Mouse (Mus musculus): Measurements from ENCODE around the gene Ehd3. TPM values are rescaled to one million over a fixed set of nuclear protein-coding genes. Genes with fewer than 3 reads are reported as not detected.
A peak's percentile ranks its signal among the peaks of the same experiment; 100 is the strongest.
"Not testable (repeated sequence)": the region's sequence is repeated elsewhere in the genome, so short reads cannot be mapped to it uniquely, and the experiment has no call there.

Gene Ehd3
- total and polyA plus RNA-seq, 2 experiments = 26.0 to 37.5 TPM

DNA sequence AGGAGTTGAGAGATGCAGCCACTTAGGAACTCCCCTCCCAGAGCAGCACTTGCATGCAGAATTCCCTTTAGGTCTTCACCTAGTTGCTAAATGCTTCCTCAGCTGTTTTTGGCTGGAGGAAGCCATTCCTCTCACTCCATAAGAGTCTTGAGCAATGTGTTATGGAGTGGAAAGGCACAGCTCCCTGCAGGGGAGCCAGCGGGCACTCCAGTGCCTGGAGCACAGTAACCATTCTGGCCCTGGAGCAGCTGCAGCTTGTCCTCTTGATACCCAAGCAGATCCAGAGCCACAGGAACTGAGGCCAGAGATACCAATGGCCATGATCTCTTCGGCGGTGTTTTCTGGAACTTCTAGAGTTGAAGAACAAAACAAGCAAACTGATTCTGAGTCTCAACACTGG lies 32.7 kb downstream of the Ehd3 start:
- Histone ChIP-seq H3K9ac (ENCODE audit: low read depth, low read length) (no peak overlapping the region), H3K4me3 (ENCODE audit: insufficient read depth, low read depth, low read length) (no peak overlapping the region), H3K4me1 (ENCODE audit: control insufficient read depth, insufficient read depth, low read length) (peaks cover 4% of the 10 kb centered on the region; the same call in 1 of the 2 replicates), H3K27ac (replicated peaks; ENCODE audit: insufficient read depth, low read depth, low read length) (peak overlapping the region; percentile 15), H3K79me2 (ENCODE audit: control insufficient read depth, insufficient read depth, low read length) (no peaks in the 10 kb centered on the region), H3K36me3 (ENCODE audit: control insufficient read depth, insufficient read depth, low read length) (no peaks in the 10 kb centered on the region), H3K27me3 (ENCODE audit: control insufficient read depth, insufficient read depth, low read length) (no peaks in the 10 kb centered on the region)
- no peak for DNase-seq (ENCODE audit: extremely low read depth, low read depth, low spot score)
- 76% methylated on average over 3 of the region's 3 CpGs for WGBS
- no peak for TF ChIP-seq CTCF (IDR thresholded peaks at IDR 0.05; ENCODE audit: low read depth, low read length)
- TF ChIP-seq POLR2A (IDR thresholded peaks at IDR 0.05; ENCODE audit: extremely low read depth, insufficient read depth, low read length) = no peak

DNA sequence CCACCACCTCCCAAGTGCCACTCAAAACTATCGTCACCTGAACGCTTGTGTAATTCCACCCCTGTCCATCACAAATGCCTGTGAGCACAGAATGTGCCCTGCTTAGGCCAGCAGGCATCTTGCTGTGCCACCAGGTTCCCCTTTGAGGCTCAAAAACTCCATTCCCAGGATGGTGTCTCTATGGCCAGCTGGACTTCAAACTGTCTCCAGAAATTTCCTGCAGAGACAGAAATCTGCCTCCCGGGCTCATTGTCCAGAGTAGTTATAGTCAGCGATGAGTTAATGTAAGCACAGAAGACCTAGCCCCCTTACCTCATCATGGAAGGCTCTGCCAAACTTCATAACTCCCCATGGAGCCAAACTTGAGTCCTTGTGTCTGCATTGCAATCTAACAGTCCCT lies 33.3 kb downstream of the Ehd3 start:
- Histone ChIP-seq H3K79me2 (ENCODE audit: control insufficient read depth, insufficient read depth, low read length) (no peaks in the 10 kb centered on the region), H3K4me3 (ENCODE audit: insufficient read depth, low read depth, low read length) (no peak overlapping the region), H3K27me3 (ENCODE audit: control insufficient read depth, insufficient read depth, low read length) (no peaks in the 10 kb centered on the region), H3K9ac (ENCODE audit: low read depth, low read length) (no peak overlapping the region), H3K4me1 (ENCODE audit: control insufficient read depth, insufficient read depth, low read length) (peaks cover 4% of the 10 kb centered on the region; the same call in 1 of the 2 replicates), H3K36me3 (ENCODE audit: control insufficient read depth, insufficient read depth, low read length) (no peaks in the 10 kb centered on the region), H3K27ac (replicated peaks; ENCODE audit: insufficient read depth, low read depth, low read length) (peak overlapping the region; percentile 59)
- 86% methylated on average over 4 of the region's 4 CpGs for WGBS
- no peak for DNase-seq (ENCODE audit: extremely low read depth, low read depth, low spot score)
- no peak for TF ChIP-seq CTCF (IDR thresholded peaks at IDR 0.05; ENCODE audit: low read depth, low read length)
- TF ChIP-seq POLR2A (IDR thresholded peaks at IDR 0.05; ENCODE audit: extremely low read depth, insufficient read depth, low read length) = no peak

DNA sequence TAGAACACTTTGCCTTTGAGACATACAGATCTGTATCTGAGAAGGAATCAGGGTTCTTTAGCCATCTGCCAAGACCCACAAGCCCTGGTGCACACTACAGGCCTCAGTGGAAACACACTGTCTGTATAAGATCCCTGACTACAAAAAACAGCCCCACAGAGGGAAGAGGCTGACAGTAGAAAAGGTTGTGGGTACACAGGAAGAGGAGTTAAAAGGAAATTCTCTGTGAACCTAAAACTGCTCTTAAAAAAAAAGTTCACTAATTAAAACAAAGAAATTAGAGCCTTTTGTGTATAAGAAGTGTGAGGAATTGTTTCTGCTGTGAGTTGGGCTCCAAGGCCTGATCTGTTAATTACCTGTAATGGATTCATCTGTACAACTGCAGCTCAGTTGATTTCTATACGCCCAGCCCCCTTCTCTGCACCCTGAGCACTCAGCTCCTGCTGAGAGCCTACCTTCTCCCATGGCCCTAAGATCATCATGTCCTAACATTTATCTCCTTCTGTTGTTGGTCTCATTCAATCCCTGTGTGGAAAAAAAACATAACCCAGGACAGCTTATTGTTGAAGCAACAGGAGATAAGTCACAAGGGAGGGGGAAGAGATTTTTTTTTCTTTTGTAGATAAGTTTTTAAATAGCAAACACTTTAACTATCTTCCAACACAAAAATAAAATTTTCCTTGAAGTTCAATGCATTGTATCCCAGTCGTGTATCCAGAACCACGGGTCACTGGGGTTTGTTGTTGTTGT lies 35.3 kb downstream of the Ehd3 start:
- H3K27ac ChIP-seq (replicated peaks; ENCODE audit: insufficient read depth, low read depth, low read length) = peak overlapping the region; percentile 75
- no peaks in the 10 kb centered on the region for H3K79me2 ChIP-seq (ENCODE audit: control insufficient read depth, insufficient read depth, low read length)
- peaks cover 6% of the 10 kb centered on the region; the same call in 1 of the 2 replicates for H3K4me1 ChIP-seq (ENCODE audit: control insufficient read depth, insufficient read depth, low read length)
- 59% methylated on average over 3 of the region's 3 CpGs for WGBS
- no peak overlapping the region for H3K9ac ChIP-seq (ENCODE audit: low read depth, low read length)
- TF ChIP-seq CTCF (IDR thresholded peaks at IDR 0.05; ENCODE audit: low read depth, low read length) (no peak), POLR2A (IDR thresholded peaks at IDR 0.05; ENCODE audit: extremely low read depth, insufficient read depth, low read length) (no peak)
- no peaks in the 10 kb centered on the region for H3K27me3 ChIP-seq (ENCODE audit: control insufficient read depth, insufficient read depth, low read length)
- DNase-seq (ENCODE audit: extremely low read depth, low read depth, low spot score) = peak; percentile 19
- H3K4me3 ChIP-seq (ENCODE audit: insufficient read depth, low read depth, low read length) = no peak overlapping the region
- no peaks in the 10 kb centered on the region for H3K36me3 ChIP-seq (ENCODE audit: control insufficient read depth, insufficient read depth, low read length)

DNA sequence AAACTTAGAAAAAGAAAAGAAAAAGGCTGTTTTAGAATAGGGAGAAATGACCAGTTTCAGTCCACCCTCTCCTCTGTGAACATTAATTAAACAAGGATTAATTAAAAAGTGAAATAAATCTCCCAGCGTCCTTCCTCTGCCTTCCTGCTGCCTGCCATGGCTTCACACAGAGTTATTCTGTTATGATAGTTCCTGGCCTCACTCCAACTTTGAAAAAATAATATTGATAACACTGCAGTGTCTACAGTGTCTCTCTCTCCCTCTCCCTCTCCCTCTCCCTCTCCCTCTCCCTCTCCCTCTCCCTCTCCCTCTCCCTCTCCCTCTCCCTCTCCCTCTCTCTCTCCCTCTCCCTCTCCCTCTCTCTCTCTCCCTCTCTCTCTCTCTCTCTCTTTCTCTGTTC lies 35.9 kb downstream of the Ehd3 start:
- not testable (repeated sequence) for H3K9ac ChIP-seq (ENCODE audit: low read depth, low read length); H3K27me3 ChIP-seq (ENCODE audit: control insufficient read depth, insufficient read depth, low read length); H3K4me3 ChIP-seq (ENCODE audit: insufficient read depth, low read depth, low read length); H3K27ac ChIP-seq (replicated peaks; ENCODE audit: insufficient read depth, low read depth, low read length); H3K4me1 ChIP-seq (ENCODE audit: control insufficient read depth, insufficient read depth, low read length); H3K79me2 ChIP-seq (ENCODE audit: control insufficient read depth, insufficient read depth, low read length); H3K36me3 ChIP-seq (ENCODE audit: control insufficient read depth, insufficient read depth, low read length)
- peak; percentile 26 for DNase-seq (ENCODE audit: extremely low read depth, low read depth, low spot score)
- WGBS = 57% methylated on average over 1 of the region's 1 CpGs

DNA sequence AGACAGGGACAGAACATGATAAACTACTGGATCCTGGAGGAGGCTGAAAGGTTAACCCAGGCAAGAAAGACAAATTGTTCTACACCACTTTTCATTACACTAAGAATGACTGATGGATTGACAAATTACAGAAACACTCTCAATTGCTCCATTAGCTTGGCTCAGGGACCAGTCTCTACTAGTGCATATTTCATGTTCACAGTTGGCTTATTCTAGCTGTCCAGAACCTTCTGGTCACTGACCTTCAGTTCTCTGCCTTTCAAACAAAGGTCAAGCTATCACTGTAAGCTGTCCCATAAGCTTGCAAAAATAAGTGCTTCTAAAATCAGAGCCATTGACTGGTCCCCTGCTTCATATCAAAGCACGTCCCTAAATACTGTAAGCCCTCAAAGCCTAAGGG lies 39.0 kb downstream of the Ehd3 start:
- no peaks in the 10 kb centered on the region for H3K36me3 ChIP-seq (ENCODE audit: control insufficient read depth, insufficient read depth, low read length)
- H3K9ac ChIP-seq (ENCODE audit: low read depth, low read length) = no peak overlapping the region
- no peaks in the 10 kb centered on the region for H3K79me2 ChIP-seq (ENCODE audit: control insufficient read depth, insufficient read depth, low read length)
- TF ChIP-seq POLR2A (IDR thresholded peaks at IDR 0.05; ENCODE audit: extremely low read depth, insufficient read depth, low read length) (no peak), CTCF (IDR thresholded peaks at IDR 0.05; ENCODE audit: low read depth, low read length) (no peak)
- H3K27ac ChIP-seq (replicated peaks; ENCODE audit: insufficient read depth, low read depth, low read length) = 0 out of 2 replicates have a peak overlapping the region, but pooled peaks have one; percentile 10
- no peak overlapping the region for H3K4me3 ChIP-seq (ENCODE audit: insufficient read depth, low read depth, low read length)
- peak; percentile 87 for DNase-seq (ENCODE audit: extremely low read depth, low read depth, low spot score)
- H3K4me1 ChIP-seq (ENCODE audit: control insufficient read depth, insufficient read depth, low read length) = peaks cover 9% of the 10 kb centered on the region; the same call in 1 of the 2 replicates
- H3K27me3 ChIP-seq (ENCODE audit: control insufficient read depth, insufficient read depth, low read length) = no peaks in the 10 kb centered on the region
- 79% methylated on average over 1 of the region's 1 CpGs for WGBS

DNA sequence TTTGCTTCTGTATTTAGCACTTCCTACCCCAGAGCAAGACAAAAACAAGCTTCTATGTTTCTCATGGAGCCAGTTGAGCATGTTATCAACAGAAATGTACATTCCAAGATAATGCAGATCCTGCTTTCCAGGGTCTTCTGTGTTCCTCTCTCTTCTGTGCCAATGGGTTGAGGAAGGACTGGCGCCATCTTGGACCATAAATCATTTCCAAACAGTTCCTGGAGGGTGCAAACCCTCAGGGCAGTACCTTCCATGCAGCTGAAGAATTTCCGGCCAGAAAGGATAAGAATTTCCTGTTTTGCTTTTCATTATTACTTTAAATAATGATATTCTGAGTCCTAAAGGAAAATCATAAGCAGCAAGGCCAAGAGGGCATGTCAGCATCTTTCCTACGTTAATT lies 41.7 kb downstream of the Ehd3 start:
- no peak for TF ChIP-seq CTCF (IDR thresholded peaks at IDR 0.05; ENCODE audit: low read depth, low read length)
- TF ChIP-seq POLR2A (IDR thresholded peaks at IDR 0.05; ENCODE audit: extremely low read depth, insufficient read depth, low read length) = no peak
- 58% methylated on average over 3 of the region's 3 CpGs for WGBS
- no peaks in the 10 kb centered on the region for H3K36me3 ChIP-seq (ENCODE audit: control insufficient read depth, insufficient read depth, low read length)

More for the DNA sequence above, 41.7 kb downstream of the Ehd3 start:
- no peak overlapping the region for H3K4me3 ChIP-seq (ENCODE audit: insufficient read depth, low read depth, low read length)
- no peaks in the 10 kb centered on the region for H3K79me2 ChIP-seq (ENCODE audit: control insufficient read depth, insufficient read depth, low read length)
- H3K9ac ChIP-seq (ENCODE audit: low read depth, low read length) = no peak overlapping the region
- H3K27ac ChIP-seq (replicated peaks; ENCODE audit: insufficient read depth, low read depth, low read length) = no peak overlapping the region
- H3K4me1 ChIP-seq (ENCODE audit: control insufficient read depth, insufficient read depth, low read length) = peaks cover 5% of the 10 kb centered on the region; the same call in 1 of the 2 replicates
- DNase-seq (ENCODE audit: extremely low read depth, low read depth, low spot score) = peak; percentile 45
- H3K27me3 ChIP-seq (ENCODE audit: control insufficient read depth, insufficient read depth, low read length) = no peaks in the 10 kb centered on the region

All from liver, adult 2 months (tissue).